Mouse (Mus musculus): ENCODE results near the gene Erich3.

Erich3 gene

DNA sequence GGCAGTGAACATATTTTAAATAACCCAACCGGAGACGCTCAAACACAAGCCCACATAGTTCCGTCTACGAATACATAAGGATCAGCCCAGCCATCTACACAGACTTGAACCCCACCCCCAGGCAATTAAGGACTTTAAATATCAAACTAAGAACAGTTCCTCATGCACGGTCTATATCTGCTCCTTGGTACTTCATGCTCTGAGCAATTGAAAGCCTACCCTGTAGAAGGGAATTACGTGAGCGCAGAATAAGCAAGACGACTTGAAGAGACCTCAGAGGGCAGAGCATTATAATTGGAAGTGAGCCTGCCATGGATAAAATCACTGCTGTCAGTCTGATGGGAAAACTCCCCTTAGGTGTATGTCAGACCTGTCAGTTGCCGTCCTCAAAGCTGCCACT is 122.7 kb downstream of the Erich3 start:
- no peak for DNase-seq

- no peak for DNase-seq
Observed at GRCm38 (mm10) chr3:154787611-154788010, 124.0 kb downstream of the Erich3 start.

DNA sequence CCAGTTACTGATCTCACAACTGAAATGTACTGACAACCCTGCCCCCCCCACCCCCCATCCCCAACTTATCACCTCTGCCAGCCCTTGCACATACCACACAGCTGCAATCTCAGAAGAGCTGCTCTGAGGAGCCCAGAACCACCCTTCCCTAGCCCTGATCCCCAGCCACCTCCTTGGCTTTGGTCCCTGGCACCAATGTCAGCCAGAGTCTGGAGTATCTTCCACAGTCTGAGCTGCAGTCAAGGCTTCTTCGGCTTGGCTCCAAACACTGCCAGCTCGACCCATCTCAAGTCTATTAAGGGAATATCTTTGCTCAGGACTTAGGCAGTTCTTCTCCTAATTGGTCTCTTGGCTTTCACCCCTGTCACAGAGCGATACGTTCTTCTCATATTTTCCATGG is 129.9 kb downstream of the Erich3 start:
- no peak for DNase-seq

DNA sequence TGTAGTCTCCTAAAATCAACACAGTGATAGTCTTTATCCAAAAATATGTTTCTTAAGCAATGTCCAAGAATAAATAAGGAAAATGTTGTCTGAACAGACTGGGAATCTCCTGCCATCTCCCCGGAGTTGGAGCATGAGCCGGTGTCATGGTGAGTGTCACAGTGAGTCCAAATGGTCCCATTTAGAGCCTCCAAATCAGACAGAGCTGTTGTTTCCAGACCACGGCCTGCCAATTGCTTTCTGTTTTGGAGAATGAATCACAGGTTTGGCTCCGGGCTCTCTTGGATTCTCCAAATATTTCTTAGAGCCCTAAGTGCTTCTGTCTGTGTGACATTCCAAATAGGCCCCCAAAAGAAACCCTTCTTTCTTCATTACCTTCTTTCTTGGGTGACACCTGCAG is 135.1 kb downstream of the Erich3 start:
- DNase-seq, result no peak

GRCm38 (mm10) chr3:154800454-154800853 is 136.8 kb downstream of the Erich3 start:
- no peak for DNase-seq

- no peak for DNase-seq
Observed at GRCm38 (mm10) chr3:154800888-154801429, 137.3 kb downstream of the Erich3 start.

GRCm38 (mm10) chr3:154806626-154807025 is 143.0 kb downstream of the Erich3 start:
- DNase-seq, result peak; percentile 43

GRCm38 (mm10) chr3:154810273-154810870 is 146.7 kb downstream of the Erich3 start:
- no peak for DNase-seq

DNA sequence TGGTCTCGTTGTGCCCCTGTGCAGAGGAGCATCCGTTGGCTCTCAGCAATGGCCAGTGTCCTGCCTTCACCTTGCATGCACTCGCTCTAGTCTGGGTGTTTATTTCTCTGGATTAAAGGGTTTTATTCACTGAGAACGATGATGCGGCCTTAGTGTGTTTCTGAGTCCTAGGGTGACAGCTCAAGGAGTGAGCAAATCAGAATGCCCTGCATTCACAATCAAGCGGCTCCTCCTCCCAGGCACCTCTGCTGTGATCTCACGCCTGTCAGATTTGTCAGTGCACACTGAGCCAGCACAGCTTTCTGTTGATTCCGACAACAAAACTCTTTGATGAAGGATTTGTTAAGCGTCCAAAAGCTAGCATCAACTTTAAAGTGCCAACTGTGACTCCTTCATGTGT is 147.6 kb downstream of the Erich3 start:
- no peak for DNase-seq

DNA sequence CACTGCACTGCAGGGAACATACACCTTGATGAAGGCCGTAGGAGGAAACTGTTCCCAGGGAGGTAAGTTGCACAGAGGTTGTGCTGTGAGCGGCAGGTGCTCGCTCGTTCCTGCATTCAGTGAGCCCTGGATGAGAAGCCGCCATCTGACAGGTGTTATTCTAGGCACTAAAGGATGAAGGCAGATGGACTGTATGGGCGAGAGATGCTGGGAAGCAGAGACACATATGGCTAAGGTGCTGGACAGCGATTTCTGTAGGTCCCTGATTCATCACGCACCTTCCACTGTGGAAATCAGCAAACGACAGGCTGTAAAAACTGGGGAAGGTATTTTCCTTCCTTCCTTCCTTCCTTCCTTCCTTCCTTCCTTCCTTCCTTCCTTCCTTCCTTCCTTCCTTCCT is 148.2 kb downstream of the Erich3 start:
- DNase-seq, result no peak

GRCm38 (mm10) chr3:154812893-154813292 is 149.2 kb downstream of the Erich3 start:
- DNase-seq, result no peak

- DNase-seq, result no peak
Observed at GRCm38 (mm10) chr3:154815606-154816005, 151.9 kb downstream of the Erich3 start.

DNA sequence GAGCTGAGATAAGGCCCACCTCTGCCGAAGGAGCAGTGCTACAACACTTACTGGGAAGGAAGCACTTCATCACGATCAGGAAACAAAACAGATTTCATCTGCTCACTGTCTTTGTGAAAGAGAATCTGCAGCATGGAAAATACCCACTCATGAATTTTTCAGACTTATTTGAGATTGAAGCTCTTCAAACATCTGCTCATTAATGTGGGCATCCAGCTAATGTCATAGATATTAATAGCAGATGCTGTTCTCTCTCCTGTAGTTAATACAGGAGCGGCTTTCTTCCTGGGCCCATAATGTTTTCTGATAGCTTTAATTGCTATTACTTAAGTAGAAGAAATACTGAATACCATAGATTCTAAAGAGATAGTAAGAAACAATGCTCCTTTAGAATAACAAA is 152.6 kb downstream of the Erich3 start:
- no peak for DNase-seq

- peak; percentile 43 for DNase-seq
Observed at GRCm38 (mm10) chr3:154816801-154817625, 153.4 kb downstream of the Erich3 start.

All from right cerebral cortex, postnatal 14 days (tissue).